Mouse (Mus musculus): Measurements from ENCODE around the gene Bglap. TPM values are rescaled to one million over a fixed set of nuclear protein-coding genes. Genes with fewer than 3 reads are reported as not detected.
A peak's percentile ranks its signal among the peaks of the same experiment; 100 is the strongest.
"Not testable (repeated sequence)": the region's sequence is repeated elsewhere in the genome, so short reads cannot be mapped to it uniquely, and the experiment has no call there.

Gene Bglap
- polyA plus RNA-seq, 1 experiment from 2014 or later = not detected

- WGBS = 34% methylated on average over 7 of the region's 7 CpGs
- H3K4me2 ChIP-seq (replicated peaks) = peak overlapping the region; percentile 72
- H3K27me3 ChIP-seq = no peaks in the 10 kb centered on the region
- H3K9me3 ChIP-seq (replicated peaks) = no peaks in the 10 kb centered on the region
- peaks cover 22% of the 10 kb centered on the region for H3K4me1 ChIP-seq
- no peak for ATAC-seq (ENCODE audit: low FRiP score)
- H3K27ac ChIP-seq = peak overlapping the region; percentile 85
- 0 out of 2 replicates have a peak overlapping the region, but pooled peaks have one; percentile 86 for H3K9ac ChIP-seq
- peak overlapping the region; percentile 75 for H3K4me3 ChIP-seq
- H3K36me3 ChIP-seq = peaks cover 27% of the 10 kb centered on the region
Measured at GRCm38 (mm10) chr3:88410645-88411031, 26.4 kb upstream of the Bglap start.

GRCm38 (mm10) chr3:88409741-88410644 lies 25.7 kb upstream of the Bglap start, which contains the start of gene Pmf1:
Gene Pmf1, minus strand, starts transcription at chr3:88410331.
- WGBS = under 1% methylated on average over 54 of the region's 54 CpGs
- Histone ChIP-seq H3K4me3 (peak within 1 kb of the TSS; percentile 75), H3K9ac (peak within 1 kb of the TSS; percentile 86), H3K27me3 (no peaks in the 10 kb centered on the region), H3K9me3 (replicated peaks) (no peaks in the 10 kb centered on the region), H3K4me2 (replicated peaks) (peak within 1 kb of the TSS; percentile 72), H3K4me1 (peaks cover 22% of the 10 kb centered on the region), H3K27ac (peak within 1 kb of the TSS; percentile 85), H3K36me3 (peaks cover 25% of the 10 kb centered on the region)
- ATAC-seq (ENCODE audit: low FRiP score) = peak; percentile 91

GRCm38 (mm10) chr3:88408953-88409352 lies 24.7 kb upstream of the Bglap start:
- Histone ChIP-seq H3K4me3 (peak overlapping the region; percentile 75), H3K27me3 (no peaks in the 10 kb centered on the region), H3K9ac (peak overlapping the region; percentile 86), H3K9me3 (replicated peaks) (no peaks in the 10 kb centered on the region), H3K4me1 (peaks cover 22% of the 10 kb centered on the region), H3K4me2 (replicated peaks) (peak overlapping the region; percentile 72), H3K27ac (no peak overlapping the region), H3K36me3 (peaks cover 24% of the 10 kb centered on the region)
- 61% methylated on average over 5 of the region's 5 CpGs for WGBS
- no peak for ATAC-seq (ENCODE audit: low FRiP score)

- Histone ChIP-seq H3K9ac (no peak overlapping the region), H3K4me1 (peaks cover 22% of the 10 kb centered on the region), H3K4me2 (replicated peaks) (no peak overlapping the region), H3K27me3 (no peaks in the 10 kb centered on the region), H3K27ac (no peak overlapping the region; the same call in 1 of the 2 replicates), H3K4me3 (no peak overlapping the region), H3K9me3 (replicated peaks) (no peaks in the 10 kb centered on the region), H3K36me3 (peaks cover 10% of the 10 kb centered on the region; the same call in 1 of the 2 replicates)
- WGBS = 50% methylated on average over 7 of the region's 7 CpGs
- no peak for ATAC-seq (ENCODE audit: low FRiP score)
Measured at GRCm38 (mm10) chr3:88407529-88407928, 23.3 kb upstream of the Bglap start.

- H3K27me3 ChIP-seq = no peaks in the 10 kb centered on the region
- peaks cover 6% of the 10 kb centered on the region; the same call in 1 of the 2 replicates for H3K36me3 ChIP-seq
- H3K9ac ChIP-seq = no peak overlapping the region
- no peak overlapping the region for H3K4me3 ChIP-seq
- no peak overlapping the region; the same call in 1 of the 2 replicates for H3K27ac ChIP-seq
- H3K4me2 ChIP-seq (replicated peaks) = no peak overlapping the region
- H3K9me3 ChIP-seq (replicated peaks) = no peaks in the 10 kb centered on the region
- H3K4me1 ChIP-seq = peaks cover 22% of the 10 kb centered on the region
- ATAC-seq (ENCODE audit: low FRiP score) = peak; percentile 17; the same call in 1 of the 2 replicates
- 2% methylated on average over 2 of the region's 2 CpGs for WGBS
Measured at GRCm38 (mm10) chr3:88407090-88407489, 22.8 kb upstream of the Bglap start.

- WGBS = 95% methylated on average over 10 of the region's 10 CpGs
- H3K9me3 ChIP-seq (replicated peaks) = no peaks in the 10 kb centered on the region
Measured at GRCm38 (mm10) chr3:88403522-88404230, 19.4 kb upstream of the Bglap start.

GRCm38 (mm10) chr3:88398666-88399065 lies 14.4 kb upstream of the Bglap start:
- 74% methylated on average over 2 of the region's 2 CpGs for WGBS
- H3K4me1 ChIP-seq = no peaks in the 10 kb centered on the region

More at GRCm38 (mm10) chr3:88403522-88404230, 19.4 kb upstream of the Bglap start:
- Histone ChIP-seq H3K36me3 (no peaks in the 10 kb centered on the region), H3K9ac (no peak overlapping the region), H3K27me3 (no peaks in the 10 kb centered on the region), H3K4me2 (replicated peaks) (no peak overlapping the region), H3K4me3 (no peak overlapping the region), H3K4me1 (peaks cover 6% of the 10 kb centered on the region), H3K27ac (no peak overlapping the region)
- ATAC-seq (ENCODE audit: low FRiP score) = no peak

GRCm38 (mm10) chr3:88395742-88396141 lies 11.5 kb upstream of the Bglap start:
- no peak overlapping the region for H3K9ac ChIP-seq

More at GRCm38 (mm10) chr3:88398666-88399065, 14.4 kb upstream of the Bglap start:
- H3K27me3 ChIP-seq = no peaks in the 10 kb centered on the region
- peaks cover 14% of the 10 kb centered on the region for H3K36me3 ChIP-seq
- no peak overlapping the region for H3K27ac ChIP-seq
- H3K9ac ChIP-seq = no peak overlapping the region
- H3K4me2 ChIP-seq (replicated peaks) = no peak overlapping the region
- ATAC-seq (ENCODE audit: low FRiP score) = no peak
- no peak overlapping the region for H3K4me3 ChIP-seq
- no peaks in the 10 kb centered on the region for H3K9me3 ChIP-seq (replicated peaks)

GRCm38 (mm10) chr3:88395288-88395687 lies 11.0 kb upstream of the Bglap start:
- peaks cover 15% of the 10 kb centered on the region for H3K36me3 ChIP-seq
- no peak overlapping the region for H3K9ac ChIP-seq

More at GRCm38 (mm10) chr3:88395742-88396141, 11.5 kb upstream of the Bglap start:
- Histone ChIP-seq H3K36me3 (peaks cover 14% of the 10 kb centered on the region), H3K9me3 (replicated peaks) (no peaks in the 10 kb centered on the region), H3K4me2 (replicated peaks) (no peak overlapping the region), H3K4me3 (no peak overlapping the region), H3K4me1 (no peaks in the 10 kb centered on the region), H3K27me3 (no peaks in the 10 kb centered on the region), H3K27ac (no peak overlapping the region)
- no peak for ATAC-seq (ENCODE audit: low FRiP score)
- WGBS = 91% methylated on average over 8 of the region's 8 CpGs

GRCm38 (mm10) chr3:88393776-88394375 lies 9.6 kb upstream of the Bglap start:
- H3K27me3 ChIP-seq = no peaks in the 10 kb centered on the region
- ATAC-seq (ENCODE audit: low FRiP score) = no peak
- H3K9ac ChIP-seq = no peak overlapping the region
- no peaks in the 10 kb centered on the region for H3K4me1 ChIP-seq
- H3K4me2 ChIP-seq (replicated peaks) = no peak overlapping the region
- H3K36me3 ChIP-seq = peaks cover 18% of the 10 kb centered on the region
- no peak overlapping the region for H3K4me3 ChIP-seq
- no peaks in the 10 kb centered on the region for H3K9me3 ChIP-seq (replicated peaks)
- no peak overlapping the region for H3K27ac ChIP-seq
- WGBS = 88% methylated on average over 9 of the region's 9 CpGs

More at GRCm38 (mm10) chr3:88395288-88395687, 11.0 kb upstream of the Bglap start:
- H3K4me2 ChIP-seq (replicated peaks) = no peak overlapping the region
- no peaks in the 10 kb centered on the region for H3K27me3 ChIP-seq
- no peaks in the 10 kb centered on the region for H3K4me1 ChIP-seq
- no peaks in the 10 kb centered on the region for H3K9me3 ChIP-seq (replicated peaks)
- no peak for ATAC-seq (ENCODE audit: low FRiP score)
- H3K4me3 ChIP-seq = no peak overlapping the region
- H3K27ac ChIP-seq = no peak overlapping the region
- WGBS = 93% methylated on average over 6 of the region's 6 CpGs

GRCm38 (mm10) chr3:88382383-88382782 lies 1.9 kb downstream of the Bglap start:
- not testable (repeated sequence) for H3K4me1 ChIP-seq; H3K4me3 ChIP-seq; H3K27me3 ChIP-seq; H3K27ac ChIP-seq; H3K9ac ChIP-seq; H3K9me3 ChIP-seq (replicated peaks); H3K36me3 ChIP-seq
- peak overlapping the region; percentile 47; the same call in 1 of the 2 replicates for H3K4me2 ChIP-seq (replicated peaks)
- ATAC-seq (ENCODE audit: low FRiP score) = peak; percentile 55
- WGBS = 20% methylated on average over 1 of the region's 7 CpGs

Data from hindbrain, embryonic 12.5 days (tissue).